Mouse (Mus musculus) testis, adult 2 months (tissue): ENCODE measurements around the gene Eml5.

ENCODE experiments used
- CTCF ChIP-seq: fragments of 200-500 bp; IDR thresholded peaks from 2 replicates; pipeline ENCODE4 v1.5.1; 2012; ENCODE audit warnings: low read depth, mild to moderate bottlenecking, inconsistent platforms, low read length, moderate library complexity; ENCODE audit not compliant: control insufficient read depth, insufficient read depth, insufficient replicate concordance
- POLR2A ChIP-seq: fragments of 200-500 bp; IDR thresholded peaks from 2 replicates; pipeline ENCODE4 v1.6.1; 2012; ENCODE audit warnings: low read depth, mild to moderate bottlenecking, inconsistent platforms, low read length, moderate library complexity; ENCODE audit not compliant: control insufficient read depth

DNA sequence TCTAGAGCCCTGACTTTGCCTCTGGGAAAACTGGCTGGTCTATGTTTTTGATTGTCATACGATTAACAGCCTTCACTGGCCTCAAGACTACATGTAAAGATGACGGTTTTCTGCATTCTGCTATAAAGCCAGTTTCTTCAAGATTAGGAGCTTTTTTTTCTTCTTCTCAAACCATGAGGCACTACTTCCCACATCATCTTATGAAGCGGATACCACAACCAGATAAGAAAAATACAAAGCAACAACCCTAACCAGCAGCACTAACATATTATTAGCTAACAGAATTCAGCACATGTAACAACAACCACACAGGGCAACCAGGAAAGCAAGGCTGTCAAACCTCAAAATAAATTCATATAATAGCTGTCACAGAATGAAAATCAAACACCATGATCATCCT is 63.3 kb downstream of the Eml5 start:
- TF ChIP-seq CTCF (no peak), POLR2A (no peak)
